Mouse (Mus musculus): ENCODE measurements around the gene 4930402H24Rik.

The 4930402H24Rik gene

GRCm38 (mm10) chr2:130813729-130814128 lies 92.5 kb downstream of the 4930402H24Rik start:
- no peak for DNase-seq (ENCODE audit: low read depth, low spot score)

DNA sequence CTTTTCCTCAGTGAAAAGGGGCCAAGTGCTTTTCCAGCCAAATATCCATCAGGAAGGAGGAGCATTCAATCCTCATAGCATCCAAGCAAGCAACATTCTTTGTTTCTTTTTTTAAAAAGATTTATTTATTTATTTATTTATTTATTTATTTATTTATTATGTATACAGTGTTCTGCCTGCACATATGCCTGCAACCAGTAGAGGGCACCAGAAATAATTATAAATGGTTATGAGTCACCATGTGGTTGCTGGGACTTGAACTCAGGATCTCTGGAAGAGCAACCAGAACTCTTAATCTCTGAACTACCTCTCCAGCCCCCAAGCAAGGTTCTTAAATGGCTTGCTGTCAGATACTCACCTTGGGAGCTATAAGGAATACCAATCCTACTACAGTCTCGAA lies 93.7 kb downstream of the 4930402H24Rik start:
- DNase-seq (ENCODE audit: low read depth, low spot score) = no peak

DNA sequence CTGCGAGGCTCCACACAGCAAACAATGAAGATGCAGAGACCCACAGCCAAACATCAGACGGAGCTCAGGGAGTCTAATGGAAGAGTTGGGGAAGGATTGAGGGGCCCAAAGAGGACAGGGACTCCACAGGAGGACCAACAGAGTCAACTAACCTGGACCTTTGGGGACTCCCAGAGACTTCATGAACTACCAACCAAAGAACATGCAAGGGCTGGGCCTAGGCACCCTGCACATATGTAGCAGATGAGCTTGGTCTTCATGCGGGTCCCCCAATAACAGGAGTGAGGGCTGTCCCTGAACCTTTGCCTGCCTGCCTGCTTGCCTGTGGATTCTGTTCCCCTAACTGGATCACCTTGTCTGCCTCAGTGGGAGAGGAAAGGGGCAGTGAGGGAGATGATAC lies 101.1 kb downstream of the 4930402H24Rik start:
- DNase-seq (ENCODE audit: low read depth, low spot score) = no peak

DNA sequence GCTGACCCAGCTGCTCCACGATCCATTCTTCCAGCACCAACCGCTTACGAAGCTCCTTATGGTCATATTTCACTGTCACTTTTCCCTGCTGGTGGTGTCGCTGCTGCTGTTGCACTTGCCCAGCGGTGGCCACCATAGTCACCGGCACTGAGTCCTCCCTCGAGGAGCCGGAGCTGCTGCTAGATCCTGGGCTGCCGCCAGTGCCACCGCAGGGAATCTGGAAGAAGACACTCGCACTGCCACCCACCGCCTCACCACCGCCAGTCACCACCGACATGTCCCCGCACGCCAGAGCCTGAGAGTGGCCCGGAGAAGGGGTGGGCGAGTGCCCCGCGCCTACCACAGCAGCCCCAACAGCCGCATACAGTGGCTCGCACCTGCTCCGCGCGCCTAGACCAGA lies 102.5 kb downstream of the 4930402H24Rik start:
- no peak for DNase-seq (ENCODE audit: low read depth, low spot score)

GRCm38 (mm10) chr2:130795731-130796130 lies 110.5 kb downstream of the 4930402H24Rik start:
- DNase-seq (ENCODE audit: low read depth, low spot score) = no peak

- no peak for DNase-seq (ENCODE audit: low read depth, low spot score)
These were observed 114.5 kb downstream of the 4930402H24Rik start for GRCm38 (mm10) chr2:130791722-130792121.

GRCm38 (mm10) chr2:130789642-130790041 lies 116.6 kb downstream of the 4930402H24Rik start:
- no peak for DNase-seq (ENCODE audit: low read depth, low spot score)

- DNase-seq (ENCODE audit: low read depth, low spot score) = no peak
These were observed 117.2 kb downstream of the 4930402H24Rik start for GRCm38 (mm10) chr2:130789039-130789438.

GRCm38 (mm10) chr2:130784939-130785338 lies 121.3 kb downstream of the 4930402H24Rik start:
- no peak for DNase-seq (ENCODE audit: low read depth, low spot score)

GRCm38 (mm10) chr2:130780615-130781303 lies 125.4 kb downstream of the 4930402H24Rik start:
- DNase-seq (ENCODE audit: low read depth, low spot score) = no peak

- DNase-seq (ENCODE audit: low read depth, low spot score) = no peak
These were observed 126.3 kb downstream of the 4930402H24Rik start for GRCm38 (mm10) chr2:130779935-130780334.

GRCm38 (mm10) chr2:130776610-130777009 lies 129.6 kb downstream of the 4930402H24Rik start:
- no peak for DNase-seq (ENCODE audit: low read depth, low spot score)

- peak; percentile 42 for DNase-seq (ENCODE audit: low read depth, low spot score)
These were observed 138.7 kb downstream of the 4930402H24Rik start for GRCm38 (mm10) chr2:130767483-130767882.

- peak; percentile 25 for DNase-seq (ENCODE audit: low read depth, low spot score)
These were observed 140.8 kb downstream of the 4930402H24Rik start for GRCm38 (mm10) chr2:130765396-130765795.

DNA sequence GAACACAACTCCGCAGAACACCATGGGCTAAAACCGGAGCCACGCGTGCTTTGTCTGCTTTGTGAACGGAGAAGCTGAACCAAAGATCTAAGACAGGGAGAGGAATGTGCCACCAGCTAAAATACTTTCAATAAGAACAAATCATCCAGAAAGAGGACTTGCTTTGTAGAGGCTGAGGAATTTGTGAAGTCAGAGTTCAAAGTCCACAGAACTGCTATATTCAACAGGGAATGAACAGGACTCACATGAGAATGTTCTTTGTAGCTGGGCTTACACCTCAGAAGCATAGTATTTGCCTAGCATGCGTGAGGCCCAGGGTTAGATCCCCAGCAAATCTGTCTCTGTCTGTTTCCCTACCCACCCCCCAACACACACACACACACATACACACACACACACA lies 145.3 kb downstream of the 4930402H24Rik start:
- no peak for DNase-seq (ENCODE audit: low read depth, low spot score)

DNA sequence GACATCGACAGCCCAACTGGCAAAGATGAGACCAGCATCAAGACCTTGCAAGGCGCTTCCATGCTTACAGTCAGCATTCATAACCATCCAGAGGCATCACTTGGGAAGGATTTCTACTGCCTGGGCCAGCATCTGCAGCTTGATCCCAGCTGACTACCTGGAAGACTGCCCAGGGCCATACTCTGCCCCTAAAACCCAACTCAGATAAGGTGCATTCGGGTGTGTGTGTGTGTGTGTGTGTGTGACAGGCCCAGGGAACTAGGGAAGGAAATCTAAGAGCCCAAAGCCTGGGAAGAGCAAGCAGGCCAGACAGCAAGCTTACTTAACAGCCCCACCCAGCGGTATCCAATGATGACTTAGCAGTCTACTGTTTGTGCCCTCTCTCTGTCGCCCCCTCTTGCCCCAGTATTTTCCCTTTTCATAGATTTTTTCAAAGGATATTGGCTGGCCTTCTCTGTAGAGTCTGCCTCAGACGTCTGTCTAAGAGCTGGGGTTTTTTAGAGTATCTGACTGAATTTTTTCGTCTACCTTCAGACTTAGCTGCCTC lies 151.1 kb downstream of the 4930402H24Rik start:
- no peak for DNase-seq (ENCODE audit: low read depth, low spot score)

DNA sequence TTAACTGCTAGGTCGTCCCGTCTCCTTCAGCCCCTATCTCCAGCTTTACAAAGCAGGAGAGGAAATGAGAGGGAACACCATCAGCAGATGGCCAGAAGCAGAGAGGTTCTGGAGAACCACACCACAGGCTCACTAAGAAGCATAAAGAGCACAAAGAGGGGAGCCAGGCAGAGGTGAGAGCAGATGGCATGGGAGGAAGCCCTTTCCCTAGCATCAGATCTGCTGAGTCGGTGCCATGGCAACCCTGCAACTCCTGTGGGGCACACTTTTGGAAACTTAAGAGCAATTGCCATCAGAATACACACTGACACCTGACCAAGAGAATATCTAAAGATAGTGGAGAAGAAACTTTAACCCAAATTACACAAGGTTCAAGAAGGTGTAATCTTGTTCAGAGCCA lies 151.6 kb downstream of the 4930402H24Rik start:
- no peak for DNase-seq (ENCODE audit: low read depth, low spot score)

GRCm38 (mm10) chr2:130750449-130750848 lies 155.8 kb downstream of the 4930402H24Rik start:
- no peak for DNase-seq (ENCODE audit: low read depth, low spot score)

- DNase-seq (ENCODE audit: low read depth, low spot score) = no peak
These were observed 156.5 kb downstream of the 4930402H24Rik start for GRCm38 (mm10) chr2:130749708-130750107.

DNA sequence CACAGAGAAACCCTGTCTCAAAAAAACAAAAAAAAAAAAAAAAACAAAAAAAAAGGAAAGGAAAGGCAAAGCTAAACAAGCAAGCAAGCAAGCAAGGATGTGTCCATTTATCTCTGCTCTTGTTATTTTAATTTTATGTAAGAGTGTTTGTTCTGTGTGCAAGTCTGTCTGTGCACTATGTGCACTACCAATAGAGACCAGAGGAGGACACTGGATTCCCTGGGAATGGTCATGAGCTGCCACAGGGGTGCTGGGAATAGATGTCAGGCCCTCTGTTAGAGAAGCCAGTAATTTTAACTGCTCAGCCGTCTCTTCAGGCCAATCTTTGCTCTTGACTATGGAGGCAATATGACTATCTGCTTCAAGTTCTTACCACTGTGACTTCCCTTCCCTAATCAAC lies 162.6 kb downstream of the 4930402H24Rik start:
- no peak for DNase-seq (ENCODE audit: low read depth, low spot score)

DNA sequence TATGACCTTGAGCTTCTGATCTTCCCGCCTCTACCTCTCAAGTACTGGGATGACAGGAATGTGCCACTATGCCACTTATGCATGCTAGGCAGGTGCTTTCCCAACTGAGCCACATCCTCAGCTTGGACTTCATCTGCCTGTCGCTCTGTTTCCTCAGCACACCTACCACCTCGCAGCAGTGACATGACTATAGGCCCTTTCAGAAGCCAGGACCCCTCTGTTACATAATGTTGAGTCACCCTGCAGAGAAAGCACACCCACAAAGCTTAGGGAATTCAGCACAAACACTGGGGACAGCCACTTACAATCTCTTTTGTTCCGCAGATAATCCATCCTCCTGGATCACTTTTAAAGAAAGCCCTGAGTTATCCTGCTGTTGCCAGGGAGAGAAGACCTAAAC lies 166.1 kb downstream of the 4930402H24Rik start:
- DNase-seq (ENCODE audit: low read depth, low spot score) = no peak

DNA sequence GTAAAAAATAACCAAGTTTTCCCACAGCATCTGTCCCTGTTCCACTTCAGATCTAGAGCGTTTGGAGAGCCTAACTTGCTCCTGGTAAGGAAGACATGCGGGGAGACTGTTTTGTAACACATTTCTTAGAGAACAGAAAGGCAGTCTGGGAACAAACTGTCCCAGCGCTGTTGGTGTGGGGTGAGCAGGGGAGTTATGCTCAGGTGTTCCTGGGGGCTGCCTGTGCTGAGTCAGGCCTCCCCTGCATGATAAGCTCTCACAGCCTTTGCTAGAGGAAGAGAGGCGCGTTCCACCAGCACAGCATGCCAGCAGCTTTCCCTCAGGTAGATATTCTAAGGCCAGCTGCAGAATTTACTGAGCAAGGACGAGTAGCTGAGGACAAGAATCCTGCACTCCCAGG lies 168.2 kb downstream of the 4930402H24Rik start:
- DNase-seq (ENCODE audit: low read depth, low spot score) = no peak

- DNase-seq (ENCODE audit: low read depth, low spot score) = no peak
These were observed 170.9 kb downstream of the 4930402H24Rik start for GRCm38 (mm10) chr2:130735281-130735680.

GRCm38 (mm10) chr2:130733444-130733843 lies 172.8 kb downstream of the 4930402H24Rik start:
- DNase-seq (ENCODE audit: low read depth, low spot score) = no peak
